Mouse (Mus musculus): ENCODE measurements at regions not wholly inside any gene's neighbourhood (a gene's known extent, or its start where the extent isn't known, plus 50 kb on each side); places are given as distances from the start of the nearest gene placed in this dataset.

DNA sequence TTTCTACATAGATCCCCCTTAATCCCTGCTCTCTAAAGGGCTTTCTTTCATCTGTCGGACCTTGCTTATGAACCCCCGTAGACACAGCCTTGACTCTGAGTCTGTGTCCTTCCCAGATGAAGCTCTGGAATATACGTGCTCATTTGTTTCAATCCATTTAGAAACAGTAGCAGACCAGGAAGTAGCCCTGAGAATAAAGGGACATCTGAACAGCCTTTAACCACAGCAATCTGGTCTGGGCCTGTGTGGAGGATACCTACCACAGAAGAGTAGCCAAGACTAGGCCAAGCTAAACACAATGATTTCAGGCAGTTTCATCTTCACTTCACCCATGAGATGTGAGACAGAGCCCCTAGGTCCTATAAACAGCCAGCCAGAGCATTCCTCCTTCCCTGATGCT is 70.7 kb upstream of the Klf7 start:
- TF ChIP-seq POLR2A (IDR thresholded peaks at IDR 0.05; ENCODE audit: extremely low read depth, insufficient read depth, low read length) (no peak), CTCF (IDR thresholded peaks at IDR 0.05; ENCODE audit: extremely low read depth, insufficient read depth, low read length) (no peak)
